Mouse (Mus musculus) kidney, embryonic 14.5 days (tissue): ENCODE data around the gene Adgrl3. TPM values are rescaled to one million over a fixed set of nuclear protein-coding genes. Genes with fewer than 3 reads are reported as not detected.

ENCODE experiments used
- ATAC-seq: fragments of 200-750 bp; cut with Nextera tagmentation; 2 replicates; pipeline ENCODE4 v1.8.0; 2017; ENCODE audit warnings: moderate number of reproducible peaks, mild to moderate bottlenecking, moderate TSS enrichment, moderate library complexity; ENCODE audit not compliant: low FRiP score, low TSS enrichment
- H3K27ac ChIP-seq: fragments of 300-500 bp; sonication (generic); 2 replicates; pipeline ENCODE4 v1.5.1; 2014; ENCODE audit warnings: low read depth, mild to moderate bottlenecking, low read length, moderate library complexity, mixed read lengths
- H3K27me3 ChIP-seq: fragments of 300-500 bp; sonication (generic); 2 replicates; pipeline ENCODE4 v1.6.1; 2014; ENCODE audit warnings: mild to moderate bottlenecking, low read length; ENCODE audit not compliant: control insufficient read depth, insufficient read depth
- H3K36me3 ChIP-seq: fragments of 300-500 bp; sonication (generic); 2 replicates; pipeline ENCODE4 v1.6.1; 2014; ENCODE audit warnings: low read length, mixed read lengths; ENCODE audit not compliant: control insufficient read depth, insufficient read depth
- H3K4me1 ChIP-seq: fragments of 300-500 bp; sonication (generic); 2 replicates; pipeline ENCODE4 v1.6.1; 2014; ENCODE audit warnings: low read length, mixed read lengths; ENCODE audit not compliant: control insufficient read depth, insufficient read depth
- H3K4me2 ChIP-seq: fragments of 300-500 bp; sonication (generic); replicated peaks from 2 replicates; pipeline ENCODE4 v1.6.1; 2014; ENCODE audit warnings: low read depth, mild to moderate bottlenecking, low read length
- H3K4me3 ChIP-seq: fragments of 300-500 bp; sonication (generic); 2 replicates; pipeline ENCODE4 v1.5.1; 2014; ENCODE audit warnings: mild to moderate bottlenecking, low read length
- H3K9ac ChIP-seq: fragments of 300-500 bp; sonication (generic); 2 replicates; pipeline ENCODE4 v1.6.1; 2014; ENCODE audit warnings: low read depth, mild to moderate bottlenecking, low read length, moderate library complexity
- H3K9me3 ChIP-seq: fragments of 300-500 bp; sonication (generic); 2 replicates; pipeline ENCODE4 v1.6.1; 2016; ENCODE audit warnings: low read length; ENCODE audit not compliant: control insufficient read depth
- WGBS: fragments of 180-500 bp; shearing (Covaris S2); extraction: QIAGEN DNeasy Blood & Tissue Kit; methylation state at CpG from one replicate; pipeline ENCODE4 v1.1.7; 2014; 5-methylcytosine and 5-hydroxymethylcytosine counted together
- polyA plus RNA-seq: library from polyadenylated mRNA; unstranded; fragments of >200 nt; fragmentation: Nextera tagmentation; extraction: Ambion mirVana; gene quantifications from 2 replicates; pipeline ENCODE4 v1.2.1, GENCODE M21; 2014

Gene Adgrl3
- polyA plus RNA-seq, 1 experiment from 2014 or later = 28.2 TPM

GRCm38 (mm10) chr5:81442150-81442549 lies 422.2 kb downstream of the Adgrl3 start:
- Histone ChIP-seq H3K4me2 (no peak overlapping the region), H3K9ac (no peak overlapping the region), H3K36me3 (no peaks in the 10 kb centered on the region), H3K27me3 (no peaks in the 10 kb centered on the region), H3K4me3 (no peak overlapping the region), H3K9me3 (peaks cover 6% of the 10 kb centered on the region; the same call in 1 of the 2 replicates), H3K27ac (no peak overlapping the region), H3K4me1 (no peaks in the 10 kb centered on the region)
- WGBS = 82% methylated on average over 5 of the region's 5 CpGs
- ATAC-seq = no peak

GRCm38 (mm10) chr5:81465971-81466370 lies 446.0 kb downstream of the Adgrl3 start:
- H3K36me3 ChIP-seq = no peaks in the 10 kb centered on the region
- no peaks in the 10 kb centered on the region for H3K9me3 ChIP-seq
- WGBS = 47% methylated on average over 4 of the region's 4 CpGs
- H3K9ac ChIP-seq = no peak overlapping the region
- H3K27ac ChIP-seq = no peak overlapping the region
- H3K4me2 ChIP-seq = no peak overlapping the region
- H3K4me3 ChIP-seq = no peak overlapping the region
- ATAC-seq = no peak
- H3K4me1 ChIP-seq = no peaks in the 10 kb centered on the region
- no peaks in the 10 kb centered on the region for H3K27me3 ChIP-seq

GRCm38 (mm10) chr5:81474681-81475080 lies 454.7 kb downstream of the Adgrl3 start:
- no peaks in the 10 kb centered on the region for H3K27me3 ChIP-seq
- no peaks in the 10 kb centered on the region for H3K36me3 ChIP-seq
- H3K9me3 ChIP-seq = no peaks in the 10 kb centered on the region
- H3K9ac ChIP-seq = no peak overlapping the region
- H3K4me1 ChIP-seq = 0 out of 2 replicates have a peak, but pooled peaks cover 8% of the 10 kb centered on the region
- no peak overlapping the region for H3K4me3 ChIP-seq
- WGBS = 57% methylated on average over 2 of the region's 2 CpGs
- no peak overlapping the region for H3K4me2 ChIP-seq
- ATAC-seq = no peak
- H3K27ac ChIP-seq = no peak overlapping the region

GRCm38 (mm10) chr5:81475406-81475805 lies 455.5 kb downstream of the Adgrl3 start:
- Histone ChIP-seq H3K9ac (no peak overlapping the region), H3K4me2 (no peak overlapping the region), H3K27me3 (no peaks in the 10 kb centered on the region), H3K36me3 (no peaks in the 10 kb centered on the region), H3K9me3 (no peaks in the 10 kb centered on the region), H3K4me3 (no peak overlapping the region), H3K4me1 (0 out of 2 replicates have a peak, but pooled peaks cover 8% of the 10 kb centered on the region), H3K27ac (no peak overlapping the region)
- WGBS = 30% methylated on average over 3 of the region's 3 CpGs
- no peak for ATAC-seq

GRCm38 (mm10) chr5:81475971-81476606 lies 456.2 kb downstream of the Adgrl3 start:
- Histone ChIP-seq H3K27ac (no peak overlapping the region), H3K27me3 (no peaks in the 10 kb centered on the region), H3K9me3 (no peaks in the 10 kb centered on the region), H3K36me3 (no peaks in the 10 kb centered on the region), H3K4me1 (0 out of 2 replicates have a peak, but pooled peaks cover 8% of the 10 kb centered on the region), H3K4me2 (no peak overlapping the region), H3K4me3 (no peak overlapping the region), H3K9ac (no peak overlapping the region)
- ATAC-seq = peak; percentile 75; the same call in 1 of the 2 replicates
- WGBS = 17% methylated on average over 8 of the region's 8 CpGs

GRCm38 (mm10) chr5:81480911-81481310 lies 461.0 kb downstream of the Adgrl3 start:
- H3K27me3 ChIP-seq = no peaks in the 10 kb centered on the region
- no peak overlapping the region for H3K4me3 ChIP-seq
- H3K27ac ChIP-seq = no peak overlapping the region
- no peak for ATAC-seq
- 89% methylated on average over 3 of the region's 3 CpGs for WGBS
- H3K4me2 ChIP-seq = no peak overlapping the region
- no peaks in the 10 kb centered on the region for H3K9me3 ChIP-seq
- H3K36me3 ChIP-seq = no peaks in the 10 kb centered on the region
- H3K4me1 ChIP-seq = 0 out of 2 replicates have a peak, but pooled peaks cover 8% of the 10 kb centered on the region
- no peak overlapping the region for H3K9ac ChIP-seq

- H3K36me3 ChIP-seq = no peaks in the 10 kb centered on the region
- H3K9ac ChIP-seq = no peak overlapping the region
- no peak overlapping the region for H3K4me3 ChIP-seq
- H3K4me2 ChIP-seq = no peak overlapping the region
- H3K9me3 ChIP-seq = no peaks in the 10 kb centered on the region
- no peaks in the 10 kb centered on the region for H3K27me3 ChIP-seq
- ATAC-seq = no peak
- no peak overlapping the region for H3K27ac ChIP-seq
- H3K4me1 ChIP-seq = no peaks in the 10 kb centered on the region
- 73% methylated on average over 3 of the region's 3 CpGs for WGBS
These were observed 464.0 kb downstream of the Adgrl3 start for GRCm38 (mm10) chr5:81483890-81484289.

GRCm38 (mm10) chr5:81501076-81501475 lies 481.1 kb downstream of the Adgrl3 start:
- no peaks in the 10 kb centered on the region for H3K36me3 ChIP-seq
- no peaks in the 10 kb centered on the region for H3K27me3 ChIP-seq
- no peak overlapping the region for H3K4me2 ChIP-seq
- no peak for ATAC-seq
- no peak overlapping the region for H3K9ac ChIP-seq
- no peak overlapping the region for H3K27ac ChIP-seq
- H3K9me3 ChIP-seq = no peaks in the 10 kb centered on the region
- no peak overlapping the region for H3K4me3 ChIP-seq
- 93% methylated on average over 3 of the region's 3 CpGs for WGBS
- H3K4me1 ChIP-seq = no peaks in the 10 kb centered on the region

GRCm38 (mm10) chr5:81518720-81519496 lies 499.0 kb downstream of the Adgrl3 start:
- no peak overlapping the region for H3K4me3 ChIP-seq
- no peaks in the 10 kb centered on the region for H3K9me3 ChIP-seq
- H3K27ac ChIP-seq = peak overlapping the region; percentile 55; the same call in 1 of the 2 replicates
- 0 out of 2 replicates have a peak, but pooled peaks cover 5% of the 10 kb centered on the region for H3K4me1 ChIP-seq
- H3K4me2 ChIP-seq = 0 out of 2 replicates have a peak overlapping the region, but pooled peaks have one; percentile 4
- H3K27me3 ChIP-seq = no peaks in the 10 kb centered on the region
- no peak for ATAC-seq
- WGBS = 60% methylated on average over 5 of the region's 5 CpGs
- H3K9ac ChIP-seq = no peak overlapping the region
- H3K36me3 ChIP-seq = no peaks in the 10 kb centered on the region
